Mouse (Mus musculus): Measurements from ENCODE around the gene Astn1. TPM values are rescaled to one million over a fixed set of nuclear protein-coding genes. Genes with fewer than 3 reads are reported as not detected.

The Astn1 gene
- total and polyA plus RNA-seq, 2 experiments: 0.02 to 0.55 TPM

DNA sequence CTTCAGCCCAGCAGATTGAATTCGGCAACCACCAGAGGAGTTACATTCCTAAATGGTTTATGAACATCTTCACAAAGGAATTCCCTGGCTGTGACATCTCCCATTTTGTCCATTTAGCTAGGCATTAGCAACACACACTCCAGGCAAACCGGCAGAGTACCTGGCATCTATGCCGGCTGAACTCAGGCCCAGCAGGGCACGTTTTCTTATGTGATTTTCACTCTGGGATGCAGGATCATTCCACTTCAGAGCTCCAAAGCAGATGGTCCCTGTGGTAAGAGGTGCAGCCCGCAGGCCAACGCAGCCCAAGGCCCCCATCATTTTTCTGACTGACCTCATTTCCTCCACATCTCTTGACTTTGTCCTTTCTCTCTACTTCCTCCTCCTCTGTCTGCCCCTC lies 103.2 kb downstream of the Astn1 start:
- H3K9ac ChIP-seq (ENCODE audit: low read depth, low read length): no peak overlapping the region
- no peak overlapping the region for H3K4me3 ChIP-seq (ENCODE audit: insufficient read depth, low read depth, low read length)
- H3K4me1 ChIP-seq (ENCODE audit: control insufficient read depth, insufficient read depth, low read length): no peaks in the 10 kb centered on the region
- WGBS: 59% methylated on average over 6 of the region's 6 CpGs
- no peak overlapping the region for H3K27ac ChIP-seq (replicated peaks; ENCODE audit: insufficient read depth, low read depth, low read length)
- H3K79me2 ChIP-seq (ENCODE audit: control insufficient read depth, insufficient read depth, low read length): no peaks in the 10 kb centered on the region
- H3K36me3 ChIP-seq (ENCODE audit: control insufficient read depth, insufficient read depth, low read length): no peaks in the 10 kb centered on the region
- no peaks in the 10 kb centered on the region for H3K27me3 ChIP-seq (ENCODE audit: control insufficient read depth, insufficient read depth, low read length)
- no peak for DNase-seq (ENCODE audit: extremely low read depth, low read depth, low spot score)
- TF ChIP-seq CTCF (IDR thresholded peaks at IDR 0.05; ENCODE audit: low read depth, low read length): no peak

DNA sequence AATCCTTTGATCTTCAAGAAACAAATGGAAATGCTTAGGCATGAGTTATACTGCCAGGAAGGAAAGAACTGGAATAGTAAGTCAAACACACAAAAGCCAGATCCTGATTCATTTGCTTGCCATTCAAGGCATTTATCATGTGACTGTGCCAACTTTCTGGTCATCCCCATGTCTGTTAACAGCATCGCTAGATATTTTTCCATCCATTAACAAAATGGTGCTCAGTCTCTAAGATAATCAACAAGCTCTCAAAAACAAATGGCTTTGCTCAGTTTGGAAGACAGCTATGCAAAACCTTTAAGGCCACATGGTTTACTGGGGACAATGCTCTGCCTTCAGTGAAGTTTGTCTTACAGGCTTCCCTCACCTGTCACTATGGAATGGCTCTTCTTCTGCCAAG lies 115.8 kb downstream of the Astn1 start:
- Histone ChIP-seq H3K27me3 (ENCODE audit: control insufficient read depth, insufficient read depth, low read length) (no peaks in the 10 kb centered on the region), H3K27ac (replicated peaks; ENCODE audit: insufficient read depth, low read depth, low read length) (no peak overlapping the region), H3K9ac (ENCODE audit: low read depth, low read length) (no peak overlapping the region), H3K4me3 (ENCODE audit: insufficient read depth, low read depth, low read length) (no peak overlapping the region), H3K36me3 (ENCODE audit: control insufficient read depth, insufficient read depth, low read length) (no peaks in the 10 kb centered on the region), H3K4me1 (ENCODE audit: control insufficient read depth, insufficient read depth, low read length) (no peaks in the 10 kb centered on the region), H3K79me2 (ENCODE audit: control insufficient read depth, insufficient read depth, low read length) (no peaks in the 10 kb centered on the region)
- no peak for DNase-seq (ENCODE audit: extremely low read depth, low read depth, low spot score)
- 86% methylated on average over 1 of the region's 1 CpGs for WGBS
- no peak for TF ChIP-seq POLR2A (IDR thresholded peaks at IDR 0.05; ENCODE audit: extremely low read depth, insufficient read depth, low read length)
- no peak for TF ChIP-seq CTCF (IDR thresholded peaks at IDR 0.05; ENCODE audit: low read depth, low read length)

DNA sequence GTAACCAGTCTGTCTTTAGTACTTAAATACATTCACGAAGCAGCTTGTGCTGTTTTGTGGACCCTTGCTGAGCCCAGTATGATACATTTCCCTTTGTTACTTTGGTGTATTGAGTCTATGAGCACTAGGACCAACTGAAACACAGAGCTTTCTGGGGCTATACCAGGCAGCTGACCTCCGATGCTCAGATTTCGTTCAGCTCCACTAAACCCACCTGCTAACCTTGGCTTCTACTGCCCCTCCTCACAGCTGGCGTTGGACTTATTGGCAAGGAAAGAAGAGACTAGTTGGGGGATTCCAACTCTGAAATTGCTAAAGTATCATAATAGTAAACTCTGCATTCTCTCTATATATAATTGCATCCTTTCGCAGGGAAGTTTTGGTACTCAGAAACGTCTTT lies 118.2 kb downstream of the Astn1 start:
- TF ChIP-seq CTCF (IDR thresholded peaks at IDR 0.05; ENCODE audit: low read depth, low read length): no peak
- TF ChIP-seq POLR2A (IDR thresholded peaks at IDR 0.05; ENCODE audit: extremely low read depth, insufficient read depth, low read length): no peak
- Histone ChIP-seq H3K4me3 (ENCODE audit: insufficient read depth, low read depth, low read length) (no peak overlapping the region), H3K36me3 (ENCODE audit: control insufficient read depth, insufficient read depth, low read length) (no peaks in the 10 kb centered on the region), H3K27me3 (ENCODE audit: control insufficient read depth, insufficient read depth, low read length) (no peaks in the 10 kb centered on the region), H3K9ac (ENCODE audit: low read depth, low read length) (no peak overlapping the region), H3K4me1 (ENCODE audit: control insufficient read depth, insufficient read depth, low read length) (no peaks in the 10 kb centered on the region), H3K27ac (replicated peaks; ENCODE audit: insufficient read depth, low read depth, low read length) (no peak overlapping the region), H3K79me2 (ENCODE audit: control insufficient read depth, insufficient read depth, low read length) (no peaks in the 10 kb centered on the region)
- no peak for DNase-seq (ENCODE audit: extremely low read depth, low read depth, low spot score)
- 87% methylated on average over 6 of the region's 6 CpGs for WGBS

DNA sequence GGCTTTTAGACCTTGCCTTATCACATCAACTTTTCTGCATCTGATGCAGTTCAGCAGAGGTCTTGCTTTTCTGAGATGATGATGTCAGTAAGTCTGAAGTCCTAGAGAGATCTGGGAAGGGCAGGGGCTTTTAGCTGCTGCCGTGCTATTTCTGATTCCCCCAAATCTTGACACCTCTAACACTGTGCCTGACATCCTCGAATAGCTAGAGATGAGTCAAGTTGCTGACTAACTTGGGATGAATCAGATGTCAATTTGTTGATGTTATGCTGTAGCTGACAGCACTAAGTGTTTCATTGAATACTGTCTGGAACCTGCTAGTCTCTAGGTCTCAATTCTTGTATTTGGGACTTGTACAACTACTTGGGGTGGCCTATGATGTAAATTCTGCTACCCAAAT lies 121.7 kb downstream of the Astn1 start:
- Histone ChIP-seq H3K27ac (replicated peaks; ENCODE audit: insufficient read depth, low read depth, low read length) (no peak overlapping the region), H3K36me3 (ENCODE audit: control insufficient read depth, insufficient read depth, low read length) (no peaks in the 10 kb centered on the region), H3K4me1 (ENCODE audit: control insufficient read depth, insufficient read depth, low read length) (no peaks in the 10 kb centered on the region), H3K9ac (ENCODE audit: low read depth, low read length) (no peak overlapping the region), H3K79me2 (ENCODE audit: control insufficient read depth, insufficient read depth, low read length) (no peaks in the 10 kb centered on the region), H3K27me3 (ENCODE audit: control insufficient read depth, insufficient read depth, low read length) (no peaks in the 10 kb centered on the region), H3K4me3 (ENCODE audit: insufficient read depth, low read depth, low read length) (no peak overlapping the region)
- no peak for TF ChIP-seq POLR2A (IDR thresholded peaks at IDR 0.05; ENCODE audit: extremely low read depth, insufficient read depth, low read length)
- no peak for TF ChIP-seq CTCF (IDR thresholded peaks at IDR 0.05; ENCODE audit: low read depth, low read length)
- DNase-seq (ENCODE audit: extremely low read depth, low read depth, low spot score): no peak
- WGBS: 61% methylated on average over 2 of the region's 2 CpGs

DNA sequence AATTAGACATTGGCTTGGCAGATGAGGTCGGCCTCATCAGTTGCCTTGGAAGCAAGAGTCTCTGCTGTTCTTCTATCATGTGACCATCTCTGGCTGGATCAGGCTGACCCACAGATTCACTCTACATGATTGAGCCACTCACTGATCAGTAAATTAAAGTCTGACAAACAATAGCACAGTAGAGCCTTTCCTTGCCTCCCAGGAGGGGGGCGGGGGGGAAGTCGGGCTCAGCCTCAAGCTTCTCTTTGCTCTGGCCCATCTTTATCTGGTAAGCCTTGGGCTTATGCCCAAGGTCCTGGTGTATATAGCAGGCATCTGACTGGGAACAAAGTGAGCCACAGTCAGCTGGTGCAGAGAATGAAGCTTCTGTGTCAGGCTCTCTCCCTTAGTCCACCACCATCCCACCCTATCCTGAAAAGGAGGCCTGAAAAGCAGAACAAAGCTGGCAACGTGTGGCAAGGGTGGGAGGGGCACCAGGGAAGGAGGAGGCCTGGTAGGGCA lies 127.5 kb downstream of the Astn1 start:
- Histone ChIP-seq H3K36me3 (ENCODE audit: control insufficient read depth, insufficient read depth, low read length) (no peaks in the 10 kb centered on the region), H3K27ac (replicated peaks; ENCODE audit: insufficient read depth, low read depth, low read length) (no peak overlapping the region), H3K4me3 (ENCODE audit: insufficient read depth, low read depth, low read length) (no peak overlapping the region), H3K27me3 (ENCODE audit: control insufficient read depth, insufficient read depth, low read length) (no peaks in the 10 kb centered on the region), H3K9ac (ENCODE audit: low read depth, low read length) (no peak overlapping the region), H3K79me2 (ENCODE audit: control insufficient read depth, insufficient read depth, low read length) (no peaks in the 10 kb centered on the region), H3K4me1 (ENCODE audit: control insufficient read depth, insufficient read depth, low read length) (no peaks in the 10 kb centered on the region)
- no peak for TF ChIP-seq CTCF (IDR thresholded peaks at IDR 0.05; ENCODE audit: low read depth, low read length)
- TF ChIP-seq POLR2A (IDR thresholded peaks at IDR 0.05; ENCODE audit: extremely low read depth, insufficient read depth, low read length): no peak
- no peak for DNase-seq (ENCODE audit: extremely low read depth, low read depth, low spot score)
- 49% methylated on average over 4 of the region's 4 CpGs for WGBS

DNA sequence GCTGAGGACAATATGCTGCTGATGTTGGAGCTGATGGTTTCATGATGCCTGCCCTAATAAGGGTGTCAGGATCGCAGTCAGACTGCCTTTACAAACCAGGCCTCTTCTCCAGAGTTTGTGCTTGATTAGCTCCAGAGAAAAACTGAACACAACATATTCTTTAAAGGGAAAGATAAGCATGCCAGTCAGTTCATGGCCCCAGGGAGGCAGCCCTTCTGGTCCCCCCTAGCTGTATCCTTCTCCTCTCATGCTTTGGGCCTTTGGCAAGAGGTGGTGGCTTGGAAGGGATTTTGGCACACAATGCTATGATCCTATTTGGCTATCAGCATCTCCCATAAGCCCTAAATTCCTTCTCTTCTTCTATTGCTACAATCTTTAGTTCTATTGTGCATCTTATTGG lies 128.1 kb downstream of the Astn1 start:
- Histone ChIP-seq H3K4me3 (ENCODE audit: insufficient read depth, low read depth, low read length) (no peak overlapping the region), H3K36me3 (ENCODE audit: control insufficient read depth, insufficient read depth, low read length) (no peaks in the 10 kb centered on the region), H3K79me2 (ENCODE audit: control insufficient read depth, insufficient read depth, low read length) (no peaks in the 10 kb centered on the region), H3K27ac (replicated peaks; ENCODE audit: insufficient read depth, low read depth, low read length) (no peak overlapping the region), H3K9ac (ENCODE audit: low read depth, low read length) (no peak overlapping the region), H3K4me1 (ENCODE audit: control insufficient read depth, insufficient read depth, low read length) (no peaks in the 10 kb centered on the region), H3K27me3 (ENCODE audit: control insufficient read depth, insufficient read depth, low read length) (no peaks in the 10 kb centered on the region)
- TF ChIP-seq CTCF (IDR thresholded peaks at IDR 0.05; ENCODE audit: low read depth, low read length) (no peak), POLR2A (IDR thresholded peaks at IDR 0.05; ENCODE audit: extremely low read depth, insufficient read depth, low read length) (no peak)
- whole genome bisulfite sequencing: 79% methylated on average over 1 of the region's 1 CpGs
- DNase-seq (ENCODE audit: extremely low read depth, low read depth, low spot score): no peak
